Mouse (Mus musculus): ENCODE results near the gene Krcc1.

The Krcc1 gene

GRCm38 (mm10) chr6:71332236-71332965 is 60.9 kb downstream of the Krcc1 start:
- DNase-seq (ENCODE audit: low spot score) = no peak

- no peak for DNase-seq (ENCODE audit: low spot score)
Measured at GRCm38 (mm10) chr6:71333031-71333430, 61.6 kb downstream of the Krcc1 start.

- no peak for DNase-seq (ENCODE audit: low spot score)
Measured at GRCm38 (mm10) chr6:71333578-71334273, 62.2 kb downstream of the Krcc1 start.

All from yolk sac, embryonic 10.5 days (tissue).